8 mouse cellular contexts compared by ENCODE assay signal in genomic region chr11:109653201-109653600, GRCm38 (mm10). TPM values are rescaled to one million over a fixed set of nuclear protein-coding genes. Genes with fewer than 3 reads are reported as not detected.
DNase-seq lines count a peak whose midpoint lies in the region; ATAC-seq and TF ChIP-seq lines count a peak whose summit lies in the region.

No protein-coding gene starts in this region.

- no peak for ATAC-seq in embryonic facial prominence, embryonic 14.5 days (ENCODE audit: low read depth)
- ATAC-seq in hindbrain, postnatal 0 days, result no peak
- ATAC-seq in midbrain, embryonic 16.5 days, result no peak

- H3K4me3 ChIP-seq in embryonic facial prominence, embryonic 14.5 days (ENCODE audit: low read depth, low read length), result peak overlapping the region; percentile 73
- H3K4me3 ChIP-seq in hindbrain, postnatal 0 days (ENCODE audit: low read length), result peak overlapping the region; percentile 99; the same call in 1 of the 2 replicates
- no peak overlapping the region for H3K4me3 ChIP-seq in midbrain, embryonic 16.5 days (ENCODE audit: low read depth, low read length)

- H3K27me3 ChIP-seq in embryonic facial prominence, embryonic 14.5 days (replicated peaks; ENCODE audit: control insufficient read depth, insufficient read depth, low read length), result no peaks in the 10 kb centered on the region
- no peaks in the 10 kb centered on the region for H3K27me3 ChIP-seq in hindbrain, postnatal 0 days (ENCODE audit: insufficient read depth, low read length)
- H3K27me3 ChIP-seq in midbrain, embryonic 16.5 days (ENCODE audit: control insufficient read depth, insufficient read depth, low read depth, low read length), result no peaks in the 10 kb centered on the region

- H3K4me2 ChIP-seq in embryonic facial prominence, embryonic 14.5 days (ENCODE audit: low read depth, low read length), result peak overlapping the region; percentile 88
- peak overlapping the region; percentile 84 for H3K4me2 ChIP-seq in hindbrain, postnatal 0 days (ENCODE audit: low read depth, low read length)
- H3K4me2 ChIP-seq in midbrain, embryonic 16.5 days (ENCODE audit: low read length), result peak overlapping the region; percentile 98

- DNase-seq in kidney, adult 9 months, result peak; percentile 23
- no peak for DNase-seq in kidney, postnatal 4 days
- no peak for DNase-seq in embryonic facial prominence, embryonic 14.5 days (ENCODE audit: low spot score)
- no peak for DNase-seq in hindbrain, postnatal 0 days (ENCODE audit: low spot score)
- no peak for DNase-seq in cerebellum, adult 9-11 months
- DNase-seq in layer of hippocampus, postnatal 14 days (ENCODE audit: low spot score in 2 of 2), result no peak
- DNase-seq in urinary bladder, postnatal 4 days (ENCODE audit: low spot score in 2 of 2), result no peak

- H3K9ac ChIP-seq in embryonic facial prominence, embryonic 14.5 days (ENCODE audit: low read depth, low read length), result peak overlapping the region; percentile 98; the same call in 1 of the 2 replicates
- H3K9ac ChIP-seq in hindbrain, postnatal 0 days (replicated peaks; ENCODE audit: low read length), result peak overlapping the region; percentile 99; the same call in 1 of the 2 replicates
- peak overlapping the region; percentile 4; the same call in 1 of the 2 replicates for H3K9ac ChIP-seq in midbrain, embryonic 16.5 days (ENCODE audit: low read depth, low read length)

- peaks cover 23% of the 10 kb centered on the region for H3K4me1 ChIP-seq in embryonic facial prominence, embryonic 14.5 days (ENCODE audit: control insufficient read depth, insufficient read depth, low read length)
- peaks cover 28% of the 10 kb centered on the region for H3K4me1 ChIP-seq in hindbrain, postnatal 0 days (ENCODE audit: insufficient read depth, low read length)
- H3K4me1 ChIP-seq in midbrain, embryonic 16.5 days (ENCODE audit: control insufficient read depth, insufficient read depth, low read length), result peaks cover 39% of the 10 kb centered on the region

- H3K36me3 ChIP-seq in embryonic facial prominence, embryonic 14.5 days (ENCODE audit: control insufficient read depth, insufficient read depth, low read length), result peaks cover 44% of the 10 kb centered on the region
- H3K36me3 ChIP-seq in hindbrain, postnatal 0 days (ENCODE audit: insufficient read depth, low read length), result peaks cover 16% of the 10 kb centered on the region; the same call in 1 of the 2 replicates
- H3K36me3 ChIP-seq in midbrain, embryonic 16.5 days (ENCODE audit: control insufficient read depth, insufficient read depth, low read length), result 0 out of 2 replicates have a peak, but pooled peaks cover 9% of the 10 kb centered on the region

- 57% methylated on average over 8 of the region's 8 CpGs for WGBS in embryonic facial prominence, embryonic 14.5 days
- WGBS in hindbrain, postnatal 0 days, result 57% methylated on average over 8 of the region's 8 CpGs
- 65% methylated on average over 8 of the region's 8 CpGs for WGBS in midbrain, embryonic 16.5 days

- H3K9me3 ChIP-seq in embryonic facial prominence, embryonic 14.5 days (ENCODE audit: control insufficient read depth, low read length), result no peaks in the 10 kb centered on the region
- no peaks in the 10 kb centered on the region for H3K9me3 ChIP-seq in hindbrain, postnatal 0 days (ENCODE audit: low read length)
- H3K9me3 ChIP-seq in midbrain, embryonic 16.5 days (replicated peaks; ENCODE audit: control insufficient read depth, low read length, poor library complexity, severe bottlenecking), result no peaks in the 10 kb centered on the region

- no peak overlapping the region; the same call in 1 of the 2 replicates for H3K27ac ChIP-seq in embryonic facial prominence, embryonic 14.5 days (replicated peaks; ENCODE audit: low read depth, low read length)
- no peak overlapping the region for H3K27ac ChIP-seq in hindbrain, postnatal 0 days
- H3K27ac ChIP-seq in midbrain, embryonic 16.5 days (ENCODE audit: low read length), result no peak overlapping the region

- no peak for TF ChIP-seq CTCF in hindbrain, postnatal 0 days (IDR thresholded peaks at IDR 0.05; ENCODE audit: low read depth)

RNA-seq across cellular contexts. Expression of gene Prkar1a, which starts 4.0 kb away (rescaled TPM):
- 432 and 435 TPM in 2 replicates for polyA plus RNA-seq in embryonic facial prominence, embryonic 14.5 days (2014; fragmentation: Nextera tagmentation; extraction: Ambion mirVana)
- total RNA-seq in hindbrain, postnatal 0 days (2014; rRNA removed), result 190 and 198 TPM in 2 replicates
- polyA plus RNA-seq in hindbrain, postnatal 0 days (2015; fragmentation: Nextera tagmentation; extraction: Ambion mirVana), result 425 and 435 TPM in 2 replicates
- polyA plus RNA-seq in midbrain, embryonic 16.5 days (2015; fragmentation: Nextera tagmentation; extraction: Ambion mirVana), result 538 and 554 TPM in 2 replicates
- 100 to 1,000 TPM; 463 to 484 TPM for total RNA-seq in layer of hippocampus, postnatal 14 days (2021)

RNA-seq across cellular contexts. Expression of gene Wipi1, which starts 41.4 kb away (rescaled TPM):
- 36.1 and 37.8 TPM in 2 replicates for polyA plus RNA-seq in embryonic facial prominence, embryonic 14.5 days (2014; fragmentation: Nextera tagmentation; extraction: Ambion mirVana)
- total RNA-seq in hindbrain, postnatal 0 days (2014; rRNA removed), result 14.6 and 23.3 TPM in 2 replicates
- polyA plus RNA-seq in hindbrain, postnatal 0 days (2015; fragmentation: Nextera tagmentation; extraction: Ambion mirVana), result 21.0 and 23.5 TPM in 2 replicates
- 14.3 and 15.6 TPM in 2 replicates for polyA plus RNA-seq in midbrain, embryonic 16.5 days (2015; fragmentation: Nextera tagmentation; extraction: Ambion mirVana)
- 10 to 100 TPM; 23.1 to 25.6 TPM for total RNA-seq in layer of hippocampus, postnatal 14 days (2021)

Comparison
In these comparisons a context has a peak if more than half of its experiments do, and no peak if none do; other contexts are left out.
1. H3K9ac ChIP-seq: peak in every context shown above with its lines; median percentile 99 in hindbrain, postnatal 0 days; 98 in embryonic facial prominence, embryonic 14.5 days; 4 in midbrain, embryonic 16.5 days.